Mouse (Mus musculus): ENCODE results near the gene Mcrip1. TPM values are rescaled to one million over a fixed set of nuclear protein-coding genes. Genes with fewer than 3 reads are reported as not detected.
A peak's percentile ranks its signal among the peaks of the same experiment; 100 is the strongest.
"Not testable (repeated sequence)": the region's sequence is repeated elsewhere in the genome, so short reads cannot be mapped to it uniquely, and the experiment has no call there.

Mcrip1 gene
- total RNA-seq (2021), result 10 to 100 TPM; 86.1 to 86.5 TPM

DNA sequence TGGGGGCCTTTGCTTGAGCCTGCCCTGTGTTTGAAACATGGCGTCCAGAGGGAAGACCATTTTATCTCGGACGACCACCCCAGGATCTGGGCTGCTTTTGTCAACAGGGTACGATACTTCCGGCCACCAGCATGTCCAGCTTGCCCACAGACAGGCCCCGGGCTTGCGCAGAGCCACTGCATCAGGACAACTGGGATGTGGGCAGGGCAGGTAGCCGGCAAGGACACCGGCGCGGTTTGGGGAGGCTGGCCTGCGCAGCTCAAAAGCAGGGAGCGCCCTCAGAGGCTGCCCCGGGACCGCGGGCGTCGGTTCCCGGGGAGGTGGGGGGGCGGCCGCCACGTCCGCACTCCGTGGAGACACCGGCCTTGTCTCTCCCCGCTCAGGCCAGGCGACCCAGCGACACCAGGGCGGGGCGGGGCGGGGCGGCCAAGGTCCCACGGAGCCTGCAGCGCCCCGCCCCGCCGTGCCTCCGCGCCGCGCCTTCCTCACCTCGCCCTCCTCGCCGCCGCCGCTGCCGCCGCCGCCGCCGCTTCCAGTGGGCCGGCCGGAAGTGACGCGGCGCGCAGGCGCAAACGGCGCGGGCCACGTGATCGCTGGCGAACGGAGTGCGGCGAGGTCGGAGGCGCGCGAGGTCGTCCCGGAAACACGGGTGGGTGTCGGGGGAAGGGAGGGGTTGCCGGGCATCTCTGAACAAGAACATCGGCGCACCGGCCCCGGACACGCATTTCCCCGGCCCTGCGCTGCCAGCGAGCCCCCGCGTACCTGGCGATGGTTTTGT lies at the start of gene Mcrip1:
Mcrip1 (minus strand) TSS at position 560 of the 778 bp plus-strand sequence.
- peak; percentile 89 to 92 for DNase-seq (ENCODE audit: extremely low spot score in 1 of 2, low spot score in 1 of 2)

DNA sequence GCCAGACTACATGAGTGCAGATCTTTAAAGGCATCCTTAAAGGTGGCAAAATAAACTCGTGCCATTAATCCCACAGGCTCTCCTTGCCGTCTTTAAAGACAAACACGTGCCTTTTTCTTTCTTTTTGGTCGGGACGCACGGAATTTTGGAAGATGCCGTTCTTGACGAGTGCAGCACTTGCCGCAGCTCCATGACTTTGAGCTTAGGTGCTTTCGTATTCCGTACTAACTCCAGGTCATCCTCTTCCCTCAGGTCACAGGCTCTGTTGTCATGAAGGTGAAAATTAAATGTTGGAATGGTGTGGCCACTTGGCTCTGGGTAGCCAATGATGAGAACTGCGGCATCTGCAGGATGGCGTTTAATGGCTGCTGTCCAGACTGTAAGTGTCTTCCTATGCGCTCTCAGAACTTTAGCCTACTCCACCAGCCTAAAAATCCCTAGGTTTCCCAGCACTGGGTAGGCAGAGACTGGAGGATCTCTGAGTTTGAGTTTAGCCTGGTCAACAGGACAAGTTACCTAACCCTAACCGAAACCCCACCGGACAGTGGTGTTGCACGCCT lies 49.5 kb upstream of the Mcrip1 start:
- no peak for DNase-seq (ENCODE audit: extremely low spot score in 1 of 2, low spot score in 1 of 2)

DNA sequence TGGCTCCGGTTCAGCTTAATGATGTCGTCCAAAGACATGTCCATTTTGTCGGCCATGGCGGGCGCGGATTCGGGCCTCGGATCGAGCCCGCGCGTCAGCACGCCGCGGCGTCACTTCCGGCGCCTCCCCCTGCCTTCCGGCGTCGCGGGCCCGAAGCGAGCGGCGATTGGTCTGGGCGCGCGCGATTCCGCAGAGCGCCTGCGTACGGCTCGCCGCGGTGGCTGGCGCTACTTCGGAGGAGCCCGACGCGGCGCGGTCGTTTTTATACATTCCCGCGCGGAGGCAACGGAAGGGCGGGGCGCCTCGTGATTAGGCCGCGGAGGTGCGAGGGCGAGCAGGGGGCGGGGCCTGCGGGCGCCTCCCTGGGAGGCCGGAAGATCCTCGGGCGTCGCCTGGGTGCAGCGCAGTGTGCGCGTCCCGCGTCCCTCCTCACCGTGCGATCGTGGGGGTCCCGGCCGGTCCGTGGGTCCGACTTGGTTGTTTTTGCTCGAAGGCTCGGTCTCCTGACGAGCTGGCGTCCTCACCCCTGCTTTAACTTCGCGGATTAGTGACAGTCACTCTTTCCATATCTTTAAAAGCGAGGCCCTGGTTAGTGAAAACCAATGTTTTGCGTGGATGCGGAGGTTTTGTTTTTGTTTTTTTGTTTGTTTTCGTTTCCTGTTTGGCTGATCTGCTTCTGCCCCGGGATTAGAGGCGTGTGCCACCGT lies 48.9 kb upstream of the Mcrip1 start, which contains the start of the genes Alyref and Anapc11:
Alyref (minus strand) TSS at position 83 of the 707 bp plus-strand sequence.
Anapc11 (plus strand) TSS at position 139 of the 707 bp plus-strand sequence.
- peak; percentile 84 to 85 for DNase-seq (ENCODE audit: extremely low spot score in 1 of 2, low spot score in 1 of 2)

DNA sequence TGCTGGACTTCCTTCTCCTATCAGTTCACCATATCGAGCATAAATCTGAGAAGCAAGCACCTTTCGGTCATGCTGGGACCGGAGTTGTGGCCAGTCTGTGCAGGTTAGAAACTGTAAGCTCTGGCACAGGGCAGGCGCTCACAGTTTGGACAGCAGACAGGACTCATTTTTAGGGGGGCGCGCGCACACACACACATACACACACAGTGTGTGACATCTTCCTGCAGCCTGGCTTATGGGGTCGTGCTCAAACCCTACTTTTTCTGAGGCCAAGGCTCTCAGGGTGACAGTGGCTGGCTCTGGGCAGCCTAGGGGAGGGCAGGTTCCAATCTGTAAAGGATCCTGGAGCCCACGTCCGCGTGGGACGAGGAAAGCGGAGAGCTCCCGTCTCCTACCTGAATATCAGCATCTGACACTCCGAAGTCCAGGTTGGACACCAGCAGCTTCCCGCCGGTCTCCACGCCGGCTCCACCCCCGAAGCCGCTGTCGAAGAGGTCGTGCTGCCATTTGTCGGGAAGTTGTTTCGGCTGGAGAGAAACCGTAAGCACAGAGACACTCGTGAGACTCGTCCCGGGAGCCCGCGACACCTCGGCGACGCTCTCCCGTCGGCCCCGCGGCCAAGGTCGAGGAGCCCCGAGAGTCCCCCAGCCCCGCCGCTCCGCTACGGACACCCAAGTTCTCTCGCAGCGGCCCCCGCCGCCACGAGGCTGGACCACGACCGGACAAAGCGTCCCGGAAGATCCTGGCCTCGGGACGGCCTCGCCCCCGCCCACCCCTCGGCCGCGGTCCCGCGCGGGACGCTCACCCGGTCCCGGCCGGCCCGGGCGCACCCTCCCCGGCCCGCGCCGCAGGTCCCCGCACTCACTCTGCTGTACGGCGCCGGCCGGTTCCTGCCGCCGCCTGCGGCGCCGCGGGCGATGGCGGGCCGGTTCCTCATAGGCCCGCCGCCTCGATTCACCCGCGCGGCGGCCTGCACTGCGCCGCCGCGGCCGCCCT lies 48.0 kb upstream of the Mcrip1 start:
- no peak for DNase-seq (ENCODE audit: extremely low spot score in 1 of 2, low spot score in 1 of 2)

DNA sequence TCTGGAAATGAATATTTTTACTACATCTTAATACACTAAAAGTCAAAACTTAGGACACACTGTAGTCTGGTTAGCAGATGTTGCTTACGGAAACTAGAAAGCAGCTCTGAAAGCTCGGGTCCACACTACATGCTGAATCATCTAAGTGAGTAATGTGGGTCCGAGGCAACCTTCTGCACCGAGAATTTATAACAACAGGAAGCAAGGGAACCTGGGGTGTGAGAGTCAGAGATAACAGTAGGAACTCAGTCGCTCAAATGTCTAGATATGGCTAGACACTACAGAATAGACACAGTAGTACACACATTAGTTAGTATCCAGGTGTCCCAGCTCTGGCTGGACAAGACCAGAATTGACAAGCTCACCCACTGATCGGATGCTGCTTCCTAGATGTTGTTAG lies 39.0 kb upstream of the Mcrip1 start:
- no peak for DNase-seq (ENCODE audit: extremely low spot score in 1 of 2, low spot score in 1 of 2)

DNA sequence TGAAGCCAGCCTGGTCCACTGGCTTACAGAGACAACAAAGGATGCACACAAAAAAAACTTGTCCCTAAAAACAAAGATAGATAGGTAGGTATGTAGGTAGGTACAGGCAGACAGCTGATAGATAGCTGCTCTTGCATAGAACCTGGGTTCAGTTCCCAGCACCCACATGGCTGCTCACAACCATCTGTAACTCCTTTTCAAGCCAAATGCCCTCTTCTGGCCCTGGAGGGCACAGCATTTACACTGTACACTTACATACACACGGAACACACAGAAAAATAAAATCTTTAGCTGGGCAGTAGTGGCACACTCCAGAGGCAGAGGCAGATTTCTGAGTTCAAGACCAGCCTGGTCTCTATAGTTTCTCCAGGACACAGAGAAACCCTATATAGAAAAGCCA lies 34.4 kb upstream of the Mcrip1 start:
- DNase-seq (ENCODE audit: extremely low spot score in 1 of 2, low spot score in 1 of 2), result no peak

DNA sequence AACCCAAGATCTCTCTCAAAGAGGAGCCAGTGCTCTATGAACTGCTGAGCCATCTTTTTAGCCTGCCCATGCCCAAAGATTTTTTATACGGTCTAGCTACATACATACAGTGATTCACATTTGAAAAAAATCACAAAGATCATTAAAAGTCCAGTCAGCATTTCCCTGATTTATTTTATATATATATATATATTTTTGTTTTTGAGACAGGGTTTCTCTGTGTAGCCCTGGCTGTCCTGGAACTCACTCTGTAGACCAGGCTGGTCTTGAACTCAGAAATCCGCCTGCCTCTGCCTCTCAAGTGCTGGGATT lies 33.4 kb upstream of the Mcrip1 start:
- not testable (repeated sequence) for DNase-seq (ENCODE audit: extremely low spot score in 1 of 2, low spot score in 1 of 2)

DNA sequence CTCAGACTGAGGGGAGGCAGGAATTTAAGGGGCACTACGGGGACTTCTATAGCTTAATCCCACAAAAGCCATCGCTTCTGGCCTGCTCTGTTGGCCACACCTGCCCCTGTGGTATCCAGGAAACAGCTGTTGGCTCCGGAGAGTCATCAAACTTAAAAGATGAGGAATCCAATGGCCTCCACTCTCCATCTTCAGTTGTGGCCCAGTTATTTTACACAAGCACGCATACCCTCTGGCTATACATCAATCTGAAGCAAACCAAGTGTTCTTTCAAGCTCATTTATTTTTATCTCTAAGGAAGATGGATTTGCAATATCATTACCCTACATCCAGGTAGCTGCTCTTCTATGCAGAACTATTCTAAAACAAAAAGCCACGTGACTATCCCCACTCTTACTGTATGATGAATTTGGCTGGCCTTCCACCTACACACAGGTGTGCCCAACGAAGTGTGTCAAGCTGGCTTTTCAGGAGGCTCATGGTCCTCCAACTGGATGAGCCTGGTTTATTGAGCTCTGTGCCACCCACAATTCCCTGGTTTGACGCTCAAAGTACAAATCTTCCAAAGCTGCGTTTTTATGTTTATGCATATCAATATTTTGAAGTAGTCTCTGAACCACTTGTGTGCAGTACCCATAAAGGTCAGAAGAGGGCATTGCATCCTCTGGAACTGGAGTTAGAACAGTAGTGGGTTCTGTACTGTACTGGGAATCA lies 32.9 kb upstream of the Mcrip1 start:
- no peak for DNase-seq (ENCODE audit: extremely low spot score in 1 of 2, low spot score in 1 of 2)

DNA sequence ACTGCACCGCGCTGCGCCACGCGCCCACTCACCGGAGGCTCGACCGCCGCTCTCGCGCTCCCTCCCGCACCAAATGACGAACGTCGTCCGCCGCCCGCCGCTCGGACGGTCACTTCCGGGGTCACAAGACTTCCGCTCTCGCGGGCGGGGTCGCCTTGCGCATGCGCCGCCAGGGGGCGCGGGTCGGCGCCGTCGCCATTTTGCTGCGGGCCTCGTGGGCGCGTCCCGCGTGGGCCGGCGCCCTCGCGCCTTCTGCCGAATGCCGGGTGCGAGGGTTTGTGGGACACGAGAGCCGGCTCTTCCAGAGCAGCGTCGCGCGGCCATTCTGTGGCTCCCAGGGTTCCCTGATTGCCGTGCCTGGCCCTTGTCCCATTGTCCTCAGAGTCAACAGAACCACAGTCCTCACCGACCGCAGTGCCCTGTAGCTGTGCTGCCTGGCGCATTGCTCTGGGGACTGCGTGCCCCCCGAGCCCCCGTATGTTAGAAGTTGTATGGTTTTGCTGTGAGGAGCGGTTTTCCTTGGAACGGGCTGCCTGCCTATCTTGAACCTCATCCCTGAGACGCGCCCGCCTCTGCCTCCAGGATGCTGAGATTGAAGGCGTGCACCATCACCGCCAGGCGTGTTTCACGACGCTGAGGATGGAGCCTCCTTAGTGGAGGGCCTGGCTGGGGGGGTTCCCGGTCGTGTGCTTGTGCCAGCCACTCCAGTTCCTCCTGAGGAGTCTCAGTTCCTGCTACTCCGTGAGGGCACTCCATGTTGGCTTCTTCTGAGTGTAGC lies 32.2 kb upstream of the Mcrip1 start, which contains the start of gene Arhgdia:
Arhgdia (minus strand) TSS at position 135 of the 778 bp plus-strand sequence.
- DNase-seq (ENCODE audit: extremely low spot score in 1 of 2, low spot score in 1 of 2), result peak; percentile 80 to 89

DNA sequence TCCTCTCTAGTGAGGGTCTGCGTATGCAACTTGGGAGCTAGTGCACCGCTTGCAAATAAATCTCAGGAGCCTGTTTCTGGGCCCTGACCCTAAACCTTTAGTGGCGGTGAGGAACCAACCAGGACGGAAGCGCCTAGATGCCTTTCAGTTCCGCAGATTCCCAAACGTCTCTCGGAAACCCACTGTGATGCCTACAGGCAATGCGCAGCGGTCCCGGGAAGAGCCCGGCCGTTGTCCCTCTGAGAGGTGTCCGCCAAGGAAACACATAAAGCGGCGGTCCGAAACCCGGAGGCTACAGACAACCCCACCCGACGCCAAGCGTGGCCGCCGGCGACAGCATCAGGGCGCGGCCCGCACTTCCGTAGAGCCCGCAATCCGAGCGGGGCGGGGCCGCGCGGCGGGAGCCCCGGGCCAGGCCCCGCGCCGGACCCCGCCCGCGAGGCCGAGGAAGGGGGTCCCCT lies 31.4 kb upstream of the Mcrip1 start:
- DNase-seq (ENCODE audit: extremely low spot score in 1 of 2, low spot score in 1 of 2), result peak; percentile 30 to 37

DNA sequence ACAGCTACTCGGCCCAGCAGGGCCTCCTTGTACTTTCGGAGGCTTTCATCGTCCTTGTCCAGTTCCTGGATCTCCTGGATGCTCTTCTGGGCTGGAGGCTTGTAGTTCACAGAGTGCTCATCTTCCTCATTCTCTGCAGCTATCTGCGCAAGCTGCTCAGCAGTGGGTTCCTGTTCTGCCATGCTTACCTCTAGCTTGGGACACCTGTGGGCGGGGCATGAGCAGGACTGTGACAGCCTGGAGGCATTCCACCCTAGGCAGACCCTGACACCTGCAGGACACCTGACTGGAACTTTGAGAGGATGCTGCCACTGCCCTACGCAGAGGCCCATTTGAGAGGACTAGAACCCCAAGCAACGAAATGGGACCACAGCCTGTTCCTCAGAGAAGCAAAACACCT lies 30.7 kb upstream of the Mcrip1 start:
- no peak for DNase-seq (ENCODE audit: extremely low spot score in 1 of 2, low spot score in 1 of 2)

DNA sequence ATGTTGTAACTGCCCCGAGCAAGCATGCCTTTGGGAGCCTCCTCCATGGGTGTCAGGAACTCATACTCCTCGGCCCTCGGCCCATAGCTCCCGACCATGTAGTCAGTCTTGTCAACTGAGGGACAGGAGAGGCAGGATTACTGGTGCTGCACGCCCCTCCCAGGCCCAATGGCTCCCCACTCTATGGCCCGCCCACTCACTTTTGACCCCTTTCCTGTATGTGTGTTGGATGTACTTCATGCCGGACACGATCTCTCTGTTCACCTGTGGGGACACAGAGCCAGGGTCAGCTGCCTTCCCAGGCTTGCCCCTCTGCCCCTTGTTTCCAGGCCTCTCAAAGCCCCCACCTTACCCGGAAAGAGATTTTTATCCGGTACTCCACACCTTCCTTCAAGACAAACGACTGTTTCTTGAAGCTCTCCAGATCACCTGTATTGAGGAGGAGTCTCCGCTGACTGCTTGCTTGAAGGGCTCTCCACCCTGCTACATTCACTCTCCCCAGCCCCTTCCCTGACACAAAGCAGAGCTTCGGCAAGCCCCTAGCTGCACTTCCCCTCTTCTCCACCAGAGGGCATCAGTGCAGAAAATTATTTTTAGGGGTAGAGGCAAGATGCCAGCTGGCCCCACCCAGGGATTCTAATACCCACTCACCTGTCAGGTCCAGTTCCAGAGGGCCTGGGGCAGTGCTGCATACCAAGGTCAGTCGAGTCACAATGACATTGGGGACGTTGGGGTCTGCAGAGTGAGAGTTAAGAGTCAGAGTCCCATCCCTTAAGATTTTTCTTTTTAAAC lies 30.0 kb upstream of the Mcrip1 start:
- peak; percentile 68 to 81 for DNase-seq (ENCODE audit: extremely low spot score in 1 of 2, low spot score in 1 of 2)

DNA sequence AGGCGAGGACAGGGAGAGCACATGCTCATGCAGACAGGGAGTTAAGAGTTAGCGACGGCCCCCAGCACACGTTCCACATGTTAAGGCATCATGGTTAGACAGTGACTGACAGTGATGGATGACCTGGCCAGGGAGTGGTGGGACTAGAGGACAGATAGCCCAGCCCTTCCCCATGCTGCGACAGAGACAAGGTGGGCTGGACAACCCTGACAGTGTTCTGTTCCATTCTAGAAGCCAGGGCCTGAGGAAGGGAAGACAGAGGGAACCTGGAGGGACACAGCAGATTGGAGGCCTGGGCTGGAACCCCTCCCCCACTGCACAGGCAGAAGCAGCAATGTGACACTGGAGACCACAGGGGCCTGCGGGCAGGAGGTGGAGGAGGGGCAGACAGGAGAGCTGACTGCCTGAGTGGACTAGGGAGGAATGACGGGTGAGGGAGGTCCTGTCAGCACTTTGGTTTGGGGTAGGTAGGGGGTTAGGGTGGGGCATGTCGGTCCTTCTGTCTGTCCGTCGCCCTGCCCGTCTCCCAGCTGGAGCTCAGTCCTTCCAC lies 29.2 kb upstream of the Mcrip1 start:
- no peak for DNase-seq (ENCODE audit: extremely low spot score in 1 of 2, low spot score in 1 of 2)

DNA sequence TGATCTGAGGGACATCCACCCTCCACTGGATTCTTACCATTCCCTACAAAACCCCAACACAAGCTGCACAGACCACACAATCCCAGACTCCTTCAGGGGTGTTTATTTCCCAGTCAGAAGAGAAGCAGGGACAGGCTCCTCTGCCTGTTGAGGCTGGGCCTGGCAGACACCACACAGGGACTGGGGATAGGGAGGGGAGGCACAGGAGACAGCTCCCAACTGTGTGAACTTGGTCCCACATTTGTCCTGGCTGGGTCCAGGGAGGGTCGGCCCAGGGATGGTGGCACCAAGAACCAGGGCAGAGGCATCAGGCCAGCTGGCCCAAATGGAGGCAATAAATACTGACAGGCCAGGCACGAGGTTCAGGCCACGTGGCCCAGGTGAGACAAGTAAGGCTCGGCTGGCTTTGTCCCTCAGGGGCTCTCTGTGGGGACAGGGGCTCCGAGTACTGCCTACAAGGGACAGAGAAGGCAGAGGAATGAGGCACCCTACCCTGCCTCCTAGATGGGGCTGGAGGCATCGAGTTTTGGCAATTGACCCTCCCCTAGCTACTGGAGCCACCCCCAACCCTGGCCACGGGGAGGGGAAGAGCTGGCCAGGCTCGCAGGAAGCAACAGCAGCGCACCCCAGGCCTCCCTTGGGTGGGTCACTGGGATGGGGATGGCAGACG lies 28.6 kb upstream of the Mcrip1 start:
- no peak for DNase-seq (ENCODE audit: extremely low spot score in 1 of 2, low spot score in 1 of 2)

DNA sequence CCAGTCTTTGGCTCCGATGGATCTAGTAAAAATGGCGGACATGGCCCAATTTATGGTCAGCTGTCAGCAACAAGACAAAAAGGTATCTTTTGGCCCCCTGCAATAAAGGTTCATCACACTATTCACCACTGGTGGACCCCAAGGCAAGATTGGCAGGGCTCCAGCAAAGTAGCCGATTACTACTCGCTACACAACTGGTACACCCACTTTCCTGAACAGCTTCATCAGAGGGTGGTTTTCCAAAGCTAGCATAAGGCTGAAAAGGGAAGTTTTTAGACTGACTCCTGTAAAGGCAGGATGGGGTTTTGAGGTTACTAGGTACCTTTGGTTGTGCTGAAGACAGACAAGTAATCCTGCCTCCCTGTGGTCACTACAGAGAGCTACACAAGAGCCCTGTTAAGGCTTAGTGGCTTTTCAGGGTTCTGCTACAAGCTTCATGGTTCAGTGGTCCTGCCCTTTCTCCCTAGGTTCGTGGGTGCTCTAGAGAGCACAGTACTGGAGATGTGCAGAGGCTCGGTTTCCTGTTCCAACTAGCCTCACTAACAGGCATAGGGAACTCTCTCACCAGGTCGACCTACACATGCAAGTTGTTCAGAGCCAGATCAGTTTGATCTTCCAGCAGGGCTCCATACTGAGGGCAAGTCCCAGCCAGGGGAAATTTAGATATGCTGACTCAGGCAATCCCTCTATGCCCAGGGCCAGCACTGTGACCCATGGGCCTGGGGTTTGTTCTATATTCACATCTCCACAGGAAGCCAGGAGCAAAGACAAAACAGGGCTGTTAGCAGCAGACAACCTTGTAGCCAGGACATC lies 27.9 kb upstream of the Mcrip1 start:
- DNase-seq (ENCODE audit: extremely low spot score in 1 of 2, low spot score in 1 of 2), result peak in 1 of 2 experiments; percentile 12

DNA sequence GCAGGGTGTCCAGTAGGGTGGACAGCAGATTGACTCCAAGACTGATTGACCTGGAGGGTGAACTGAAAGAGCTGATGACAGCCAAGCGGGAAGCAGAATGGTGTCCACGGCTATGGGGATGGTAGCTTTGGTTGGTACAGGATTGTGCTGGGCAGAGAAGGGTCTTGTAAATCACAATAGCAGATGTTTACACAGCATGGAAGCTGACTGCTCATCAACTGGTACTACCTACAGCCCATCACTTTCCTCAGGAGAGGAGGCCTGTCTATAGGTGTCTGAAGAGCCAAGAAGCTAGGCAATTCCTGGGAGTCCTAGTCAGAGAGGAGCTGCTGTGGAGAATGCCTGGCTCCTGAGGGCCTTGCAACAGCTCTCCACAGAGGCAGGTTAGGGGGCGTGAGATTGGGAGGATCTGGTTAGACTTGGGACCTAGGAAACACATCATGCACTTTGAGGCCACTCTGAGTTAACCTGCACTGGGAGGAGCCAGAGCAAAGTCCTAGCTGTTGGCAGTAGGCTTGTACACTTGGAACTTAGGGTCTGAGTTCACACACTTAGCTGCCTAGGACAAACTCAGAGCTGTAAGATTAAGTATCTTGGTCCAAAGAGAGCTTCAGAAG lies 26.9 kb upstream of the Mcrip1 start:
- no peak for DNase-seq (ENCODE audit: extremely low spot score in 1 of 2, low spot score in 1 of 2)

Data from layer of hippocampus, postnatal 25 days (tissue).